23 mouse cellular contexts compared by ENCODE assay signal in the genomic region with DNA sequence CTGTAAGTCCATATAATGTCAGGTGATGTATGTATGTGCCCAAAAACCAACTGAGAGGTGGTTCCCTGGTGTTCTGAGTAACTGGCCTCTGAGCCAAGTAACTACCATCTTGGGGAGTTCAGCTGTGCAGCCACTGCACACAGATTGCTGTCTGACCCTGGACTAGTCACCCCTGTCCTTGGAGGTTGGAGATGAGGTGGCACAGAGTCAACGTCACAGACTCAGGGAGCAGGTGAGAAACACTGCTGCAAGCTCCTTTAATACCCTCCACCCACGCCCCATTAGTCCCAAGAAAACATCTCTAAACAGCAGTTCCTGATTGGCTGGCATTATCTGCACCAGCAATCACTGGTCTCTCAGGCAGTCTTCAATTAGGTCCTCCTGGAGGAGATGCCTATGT. TPM values are rescaled to one million over a fixed set of nuclear protein-coding genes. Genes with fewer than 3 reads are reported as not detected.
"Had no signal": no experiment of that assay in that cellular context is flagged by ENCODE, and none has a peak within 500 bp of the region (broad histone marks: within the 10 kb centered on the region; RNA-seq: fewer than 3 reads in every experiment).

No protein-coding gene starts in this region.

- H3K4me1 ChIP-seq: neural tube, embryonic 13.5 days; neural tube, embryonic 15.5 days; stomach, embryonic 15.5 days had no signal

- H3K9ac ChIP-seq: neural tube, embryonic 13.5 days; neural tube, embryonic 15.5 days; stomach, embryonic 15.5 days had no signal

- H3K27me3 ChIP-seq: stomach, embryonic 15.5 days had no signal

- H3K4me2 ChIP-seq: neural tube, embryonic 13.5 days; neural tube, embryonic 15.5 days; stomach, embryonic 15.5 days had no signal

- H3K4me3 ChIP-seq: neural tube, embryonic 13.5 days; neural tube, embryonic 15.5 days; stomach, embryonic 15.5 days had no signal

- H3K36me3 ChIP-seq: neural tube, embryonic 13.5 days; neural tube, embryonic 15.5 days; stomach, embryonic 15.5 days had no signal

- H3K27ac ChIP-seq: neural tube, embryonic 13.5 days; neural tube, embryonic 15.5 days; stomach, embryonic 15.5 days; stomach, postnatal 0 days had no signal

- H3K9me3 ChIP-seq: stomach, embryonic 15.5 days had no signal

- DNase-seq: retina, postnatal 1 day; right cerebral cortex, adult 18-20 months; right cerebral cortex, postnatal 14 days; right cerebral cortex, postnatal 25 days; right cerebral cortex, postnatal 4 days; spleen, adult 18-20 months; thymus, adult 18-20 months; thymus, adult 2 months; thymus, postnatal 14 days; thymus, postnatal 25 days; thymus, postnatal 36 days; thymus, postnatal 4 days had no signal

RNA-seq across cellular contexts. Expression of a gene that starts 21.2 kb away (rescaled TPM):
- total RNA-seq: neutrophil, adult 5-6 weeks had no signal

RNA-seq across cellular contexts. Expression of a gene that starts 23.2 kb away (rescaled TPM):
- total RNA-seq: neutrophil, adult 5-6 weeks had no signal
- polyA plus RNA-seq: small intestine, adult 2 months; spleen, adult 2 months; stomach, embryonic 14.5 days; stomach, embryonic 15.5 days; stomach, embryonic 16.5 days; stomach, postnatal 0 days; thymus, postnatal 0 days; urinary bladder, adult 2 months had no signal
